8 mouse cellular contexts compared by ENCODE assay signal in genomic region chr19:7040637-7041130, GRCm38 (mm10). TPM values are rescaled to one million over a fixed set of nuclear protein-coding genes. Genes with fewer than 3 reads are reported as not detected.
A peak's percentile ranks its signal among the peaks of the same experiment; 100 is the strongest.
DNase-seq lines count a peak whose midpoint lies in the region; ATAC-seq and TF ChIP-seq lines count a peak whose summit lies in the region.

No protein-coding gene starts in this region.

- 23% methylated on average over 13 of the region's 13 CpGs for WGBS in liver, adult 2 months
- 20% methylated on average over 13 of the region's 13 CpGs for WGBS in stomach, postnatal 0 days

- no peaks in the 10 kb centered on the region for H3K36me3 ChIP-seq in liver, adult 2 months (ENCODE audit: control insufficient read depth, insufficient read depth, low read length)
- no peaks in the 10 kb centered on the region for H3K36me3 ChIP-seq in stomach, postnatal 0 days (ENCODE audit: control insufficient read depth, insufficient read depth, low read length)

- H3K4me1 ChIP-seq in liver, adult 2 months (ENCODE audit: control insufficient read depth, insufficient read depth, low read length), result peaks cover 13% of the 10 kb centered on the region
- peaks cover 7% of the 10 kb centered on the region for H3K4me1 ChIP-seq in stomach, postnatal 0 days (replicated peaks; ENCODE audit: control insufficient read depth, insufficient read depth)

- H3K27me3 ChIP-seq in liver, adult 2 months (ENCODE audit: control insufficient read depth, insufficient read depth, low read length), result no peaks in the 10 kb centered on the region
- H3K27me3 ChIP-seq in stomach, postnatal 0 days (ENCODE audit: control insufficient read depth, insufficient read depth, low read length), result no peaks in the 10 kb centered on the region

- peak overlapping the region; percentile 72 for H3K4me2 ChIP-seq in stomach, postnatal 0 days (replicated peaks; ENCODE audit: low read depth)

- TF ChIP-seq EP300 in stomach, postnatal 0 days (optimal IDR thresholded peaks at IDR 0.05), result no peak

- H3K9ac ChIP-seq in liver, adult 2 months (ENCODE audit: low read depth, low read length), result peak overlapping the region; percentile 73
- H3K9ac ChIP-seq in stomach, postnatal 0 days (ENCODE audit: low read length), result peak overlapping the region; percentile 76

- peak; percentile 63 for DNase-seq in cerebellum, adult 9-10 months
- no peak for DNase-seq in cerebellum, adult 11-12 months
- peak; percentile 57 for DNase-seq in thymus, postnatal 0 days (ENCODE audit: low spot score)
- no peak for DNase-seq in thymus, postnatal 4 days
- peak; percentile 33 for DNase-seq in liver, adult 2 months (ENCODE audit: extremely low read depth, low read depth, low spot score)
- no peak for DNase-seq in stomach, postnatal 0 days (ENCODE audit: low spot score)
- DNase-seq in layer of hippocampus, postnatal 25 days (ENCODE audit: extremely low spot score in 1 of 2, low spot score in 1 of 2), result no peak

- no peak for TF ChIP-seq POLR2A in liver, adult 2 months (IDR thresholded peaks at IDR 0.05; ENCODE audit: extremely low read depth, insufficient read depth, low read length)

- peaks cover 11% of the 10 kb centered on the region; the same call in 1 of the 2 replicates for H3K79me2 ChIP-seq in liver, adult 2 months (ENCODE audit: control insufficient read depth, insufficient read depth, low read length)

- peak overlapping the region; percentile 57 for H3K4me3 ChIP-seq in liver, adult 2 months (ENCODE audit: insufficient read depth, low read depth, low read length)
- H3K4me3 ChIP-seq in stomach, postnatal 0 days (ENCODE audit: low read depth, low read length), result peak overlapping the region; percentile 50

- TF ChIP-seq CTCF in liver, adult 2 months (IDR thresholded peaks at IDR 0.05; ENCODE audit: low read depth, low read length), result no peak
- no peak for TF ChIP-seq CTCF in stomach, postnatal 0 days (IDR thresholded peaks at IDR 0.05; ENCODE audit: low read depth)

- no peaks in the 10 kb centered on the region for H3K9me3 ChIP-seq in stomach, postnatal 0 days (ENCODE audit: control insufficient read depth, low read length)

- no peak for ATAC-seq in stomach, postnatal 0 days (ENCODE audit: low FRiP score, low TSS enrichment)
- ATAC-seq in inflammation-experienced regulatory T-cells, adult 6 months, result no peak

- H3K27ac ChIP-seq in liver, adult 2 months (replicated peaks; ENCODE audit: insufficient read depth, low read depth, low read length), result peak overlapping the region; percentile 81
- H3K27ac ChIP-seq in stomach, postnatal 0 days (replicated peaks), result peak overlapping the region; percentile 96

RNA-seq across cellular contexts. Expression of gene Stip1, which starts 0.9 kb away (rescaled TPM):
- polyA plus RNA-seq in thymus, postnatal 0 days (2015; fragmentation: Nextera tagmentation; extraction: Ambion mirVana), result 149 and 196 TPM in 2 replicates
- total RNA-seq in liver, adult 2 months (2014; rRNA removed), result 44.9 and 49.4 TPM in 2 replicates
- polyA plus RNA-seq in liver, adult 2 months (2012; rRNA removed), result 32.3 and 37.2 TPM in 2 replicates
- polyA plus RNA-seq in stomach, postnatal 0 days (2015; fragmentation: Nextera tagmentation; extraction: Ambion mirVana), result 67.9 and 69.7 TPM in 2 replicates
- polyA plus RNA-seq in inflammation-experienced regulatory T-cells, adult 6 months (2017; shearing (Covaris generic)), result 100 to 1,000 TPM; 104 to 160 (median 120) TPM
- total RNA-seq in layer of hippocampus, postnatal 25 days (2021), result 100 to 1,000 TPM; 169 to 202 TPM

RNA-seq across cellular contexts. Expression of gene Macrod1, which starts 15.9 kb away (rescaled TPM):
- polyA plus RNA-seq in thymus, postnatal 0 days (2015; fragmentation: Nextera tagmentation; extraction: Ambion mirVana), result 15.3 and 16.6 TPM in 2 replicates
- 12.2 and 15.0 TPM in 2 replicates for total RNA-seq in liver, adult 2 months (2014; rRNA removed)
- 115 and 120 TPM in 2 replicates for polyA plus RNA-seq in liver, adult 2 months (2012; rRNA removed)
- polyA plus RNA-seq in stomach, postnatal 0 days (2015; fragmentation: Nextera tagmentation; extraction: Ambion mirVana), result 16.8 and 20.5 TPM in 2 replicates
- polyA plus RNA-seq in inflammation-experienced regulatory T-cells, adult 6 months (2017; shearing (Covaris generic)), result 1 to 10 TPM in 2 of 3 experiments, under 1 TPM in 1; 0.99 to 3.1 (median 1.8) TPM
- 10 to 100 TPM; 16.4 to 22.0 TPM for total RNA-seq in layer of hippocampus, postnatal 25 days (2021)

RNA-seq across cellular contexts. Expression of gene Fermt3, which starts 21.4 kb away (rescaled TPM):
- polyA plus RNA-seq in thymus, postnatal 0 days (2015; fragmentation: Nextera tagmentation; extraction: Ambion mirVana), result 217 and 226 TPM in 2 replicates
- 3.1 and 3.4 TPM in 2 replicates for total RNA-seq in liver, adult 2 months (2014; rRNA removed)
- polyA plus RNA-seq in liver, adult 2 months (2012; rRNA removed), result 3.2 and 6.3 TPM in 2 replicates
- polyA plus RNA-seq in stomach, postnatal 0 days (2015; fragmentation: Nextera tagmentation; extraction: Ambion mirVana), result 7.6 and 8.1 TPM in 2 replicates
- 100 to 1,000 TPM; 253 to 288 (median 257) TPM for polyA plus RNA-seq in inflammation-experienced regulatory T-cells, adult 6 months (2017; shearing (Covaris generic))
- total RNA-seq in layer of hippocampus, postnatal 25 days (2021), result 1 to 10 TPM; 4.3 to 4.6 TPM

RNA-seq across cellular contexts. Expression of gene Trpt1, which starts 44.8 kb away (rescaled TPM):
- polyA plus RNA-seq in thymus, postnatal 0 days (2015; fragmentation: Nextera tagmentation; extraction: Ambion mirVana), result 5.2 and 5.8 TPM in 2 replicates
- total RNA-seq in liver, adult 2 months (2014; rRNA removed), result 2.0 and 3.0 TPM in 2 replicates
- polyA plus RNA-seq in liver, adult 2 months (2012; rRNA removed), result 7.0 and 7.9 TPM in 2 replicates
- 10.0 and 10.1 TPM in 2 replicates for polyA plus RNA-seq in stomach, postnatal 0 days (2015; fragmentation: Nextera tagmentation; extraction: Ambion mirVana)
- 10 to 100 TPM in 1 of 3 experiments, 1 to 10 TPM in 2; 6.4 to 12.8 (median 8.2) TPM for polyA plus RNA-seq in inflammation-experienced regulatory T-cells, adult 6 months (2017; shearing (Covaris generic))
- total RNA-seq in layer of hippocampus, postnatal 25 days (2021), result 10 to 100 TPM; 16.1 to 18.8 TPM

RNA-seq across cellular contexts. Expression of gene Nudt22, which starts 44.8 kb away (rescaled TPM):
- polyA plus RNA-seq in thymus, postnatal 0 days (2015; fragmentation: Nextera tagmentation; extraction: Ambion mirVana), result 32.4 and 34.6 TPM in 2 replicates
- 14.4 and 16.4 TPM in 2 replicates for total RNA-seq in liver, adult 2 months (2014; rRNA removed)
- 29.3 and 30.9 TPM in 2 replicates for polyA plus RNA-seq in liver, adult 2 months (2012; rRNA removed)
- polyA plus RNA-seq in stomach, postnatal 0 days (2015; fragmentation: Nextera tagmentation; extraction: Ambion mirVana), result 21.1 and 21.2 TPM in 2 replicates
- 10 to 100 TPM; 23.7 to 35.3 (median 33.7) TPM for polyA plus RNA-seq in inflammation-experienced regulatory T-cells, adult 6 months (2017; shearing (Covaris generic))
- total RNA-seq in layer of hippocampus, postnatal 25 days (2021), result 10 to 100 TPM; 13.5 to 14.9 TPM

Comparison
In these comparisons a context has a peak if more than half of its experiments do, and no peak if none do; other contexts are left out.
1. DNase-seq: peak in cerebellum, adult 9-10 months (single experiment), thymus, postnatal 0 days (single experiment) and liver, adult 2 months (single experiment); none in cerebellum, adult 11-12 months (single experiment), thymus, postnatal 4 days (single experiment), stomach, postnatal 0 days (single experiment) and layer of hippocampus, postnatal 25 days (0 of 2).
2. RNA of gene Fermt3, which starts 21.4 kb away (polyA plus RNA-seq): 253 to 288 TPM in inflammation-experienced regulatory T-cells, adult 6 months and 217 to 226 TPM in thymus, postnatal 0 days; 7.6 to 8.1 TPM in stomach, postnatal 0 days and 3.2 to 6.3 TPM in liver, adult 2 months; every median in the first group is over 10 times any median in the second.